Mouse (Mus musculus) spleen, postnatal 36 days (tissue): Measurements from ENCODE around the gene Palld.

ENCODE experiments used
- DNase-seq, 2 experiments: peaks; one replicate each; pipeline ENCODE4 v3.0.0; 2022; ENCODE audit warnings: low spot score in 2 of 2, mixed read lengths in 1 of 2

Gene Palld

GRCm38 (mm10) chr8:61730669-61731068, 171.8 kb downstream of the Palld start:
- DNase-seq = no peak

DNA sequence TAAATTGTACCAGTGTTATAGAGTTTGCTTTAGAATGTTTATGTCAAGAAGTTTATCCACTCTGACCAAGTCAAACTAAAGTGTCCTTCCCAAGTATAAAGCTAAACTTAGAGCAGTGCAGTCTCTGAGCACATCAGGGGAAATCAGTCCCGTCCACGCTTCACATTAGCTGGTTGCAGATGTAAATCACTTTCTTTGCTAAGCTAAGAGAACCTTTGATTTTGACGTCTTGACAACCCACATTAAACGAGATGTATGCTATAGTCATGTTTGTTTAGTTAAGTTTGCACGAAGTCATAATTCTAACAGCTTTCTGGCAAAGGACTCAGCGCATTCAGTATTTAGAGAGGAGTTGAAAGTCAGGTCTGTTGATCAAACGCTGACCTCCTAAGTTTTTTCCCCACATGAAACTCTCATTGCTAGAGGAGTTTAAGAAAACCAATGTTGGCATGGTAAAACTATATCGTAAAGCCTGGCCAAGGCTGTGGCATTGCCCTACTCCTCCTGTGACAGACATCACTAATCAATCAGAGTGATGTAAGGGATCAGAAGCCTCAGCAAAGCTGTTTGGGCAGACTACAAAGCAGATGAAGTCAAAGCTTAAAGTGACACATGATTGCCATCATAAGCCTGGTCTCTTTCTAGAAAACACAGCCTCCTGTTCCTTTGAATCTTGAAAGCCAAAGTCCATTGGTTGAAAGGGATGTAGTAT, 177.0 kb downstream of the Palld start:
- no peak for DNase-seq

- no peak for DNase-seq
Observed at GRCm38 (mm10) chr8:61722226-61722625, 180.3 kb downstream of the Palld start.

DNA sequence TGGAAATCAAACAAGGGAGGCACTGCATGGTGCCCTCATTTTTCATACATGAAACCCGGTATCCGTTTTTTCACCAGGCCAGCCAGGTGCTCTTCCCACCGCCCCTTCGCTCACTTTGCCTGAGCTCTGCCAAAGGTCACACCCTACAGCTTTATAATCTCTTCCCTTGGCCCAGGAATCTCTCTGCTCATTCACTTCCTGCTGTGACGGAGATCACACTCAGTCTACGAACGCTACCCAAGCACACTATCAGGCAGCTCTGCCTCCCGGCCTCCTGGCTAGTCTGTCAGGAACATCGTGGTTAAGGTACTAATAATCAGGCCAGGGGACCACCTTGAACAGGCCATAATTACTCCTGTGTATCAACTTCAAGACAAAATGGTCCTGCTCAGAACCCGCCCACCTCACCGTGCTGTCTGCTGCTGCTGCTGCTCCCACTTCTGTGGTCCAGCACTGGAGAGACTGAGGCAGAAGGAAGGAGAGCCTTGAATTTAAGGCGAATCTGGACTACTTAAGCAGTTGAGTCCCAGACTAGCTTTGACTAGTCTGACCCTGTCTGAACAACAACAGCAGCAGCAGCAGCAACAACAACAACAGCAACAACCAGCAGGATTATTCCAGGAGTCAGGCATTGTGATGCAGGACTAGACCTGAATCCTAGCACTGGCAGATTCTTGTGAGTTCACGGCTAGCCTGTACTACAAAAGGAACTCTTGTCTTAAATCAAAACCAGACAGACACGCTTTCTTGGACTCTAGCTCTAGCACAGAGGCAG, 187.0 kb downstream of the Palld start:
- DNase-seq = no peak

DNA sequence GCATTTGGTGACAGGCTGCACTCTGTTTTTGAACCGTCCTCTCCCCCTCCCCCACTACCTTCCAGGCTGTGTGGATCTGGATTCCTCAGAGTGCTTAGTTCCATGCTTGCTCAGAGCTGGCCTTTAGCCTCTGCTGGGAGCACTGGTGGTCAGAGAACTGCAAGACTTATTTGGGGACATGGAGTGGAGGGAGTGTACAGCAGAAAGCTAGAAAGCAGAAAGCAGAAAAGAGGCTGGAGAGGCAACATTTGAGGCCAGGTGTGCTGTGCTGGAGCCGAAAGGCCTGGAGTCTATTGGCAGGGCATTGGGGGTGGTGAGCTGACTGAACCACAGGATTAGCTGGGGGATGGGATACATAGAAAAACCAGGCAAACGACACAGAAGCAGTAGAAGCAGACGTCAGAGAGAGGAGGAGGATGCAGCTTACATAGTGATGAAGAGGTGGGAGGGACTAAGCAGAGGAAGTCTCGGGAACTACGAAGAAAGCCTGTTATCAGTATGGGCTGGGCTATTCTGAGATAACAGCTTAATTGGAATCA, 188.1 kb downstream of the Palld start:
- no peak for DNase-seq

GRCm38 (mm10) chr8:61713195-61713990, 189.1 kb downstream of the Palld start:
- no peak for DNase-seq

GRCm38 (mm10) chr8:61712426-61712825, 190.1 kb downstream of the Palld start:
- no peak for DNase-seq

- DNase-seq = no peak
Observed at GRCm38 (mm10) chr8:61708586-61709305, 193.7 kb downstream of the Palld start.

DNA sequence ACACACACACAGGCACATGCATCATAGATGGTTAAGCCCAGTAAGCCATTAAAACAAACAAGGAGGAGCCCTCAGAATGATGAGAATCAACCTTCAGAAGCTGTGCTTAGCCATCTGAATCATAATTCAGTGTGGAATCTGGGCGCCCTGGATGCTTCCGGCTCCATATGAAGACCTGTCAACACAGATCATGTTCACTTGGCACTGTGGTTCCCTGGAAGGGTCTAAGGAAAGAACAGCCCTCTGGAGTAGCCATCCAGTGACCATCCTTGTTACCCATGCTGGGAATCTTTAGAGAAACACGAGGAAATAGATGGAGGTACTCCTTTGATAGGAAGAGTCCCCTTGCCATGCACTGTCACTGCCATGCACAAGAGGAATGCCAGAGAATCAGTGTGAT, 197.0 kb downstream of the Palld start:
- no peak for DNase-seq

- DNase-seq = no peak
Observed at GRCm38 (mm10) chr8:61702122-61702521, 200.4 kb downstream of the Palld start.

- DNase-seq = no peak
Observed at GRCm38 (mm10) chr8:61700932-61701681, 201.4 kb downstream of the Palld start.

- no peak for DNase-seq
Observed at GRCm38 (mm10) chr8:61700298-61700697, 202.2 kb downstream of the Palld start.

- DNase-seq = no peak
Observed at GRCm38 (mm10) chr8:61698959-61699358, 203.5 kb downstream of the Palld start.

GRCm38 (mm10) chr8:61697728-61698385, 204.6 kb downstream of the Palld start:
- DNase-seq = no peak

DNA sequence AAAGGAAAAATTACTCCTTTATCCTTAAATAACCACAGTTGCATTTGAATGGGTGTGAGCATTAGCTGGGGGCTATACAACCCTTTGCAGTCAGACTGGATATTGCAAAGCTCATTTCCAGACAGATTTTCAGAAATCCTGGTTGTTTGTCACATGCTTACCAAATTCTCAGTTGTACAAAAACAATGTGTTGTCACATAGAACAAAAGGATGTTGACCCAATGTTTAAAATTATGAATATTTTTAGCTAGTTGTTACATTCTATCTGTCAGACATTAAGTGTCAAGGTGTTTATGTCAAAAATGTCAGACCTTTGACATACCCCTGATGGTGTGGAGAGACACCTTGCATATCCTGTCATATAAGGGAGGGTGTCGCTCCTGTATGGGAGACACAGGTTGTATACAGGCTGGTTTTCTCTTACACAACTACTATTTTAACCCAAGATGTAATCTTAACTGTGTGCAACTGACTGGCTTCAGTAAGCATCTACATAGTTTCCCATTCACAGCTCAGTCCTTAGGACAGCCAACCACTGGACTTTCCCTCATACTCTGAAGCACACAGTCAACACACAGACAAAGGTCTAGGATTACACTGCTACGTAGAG, 205.5 kb downstream of the Palld start:
- no peak for DNase-seq

GRCm38 (mm10) chr8:61695416-61695815, 207.1 kb downstream of the Palld start:
- no peak for DNase-seq

GRCm38 (mm10) chr8:61692866-61693265, 209.6 kb downstream of the Palld start:
- no peak for DNase-seq

GRCm38 (mm10) chr8:61692129-61692528, 210.4 kb downstream of the Palld start:
- no peak for DNase-seq

GRCm38 (mm10) chr8:61691391-61691790, 211.1 kb downstream of the Palld start:
- DNase-seq = no peak

DNA sequence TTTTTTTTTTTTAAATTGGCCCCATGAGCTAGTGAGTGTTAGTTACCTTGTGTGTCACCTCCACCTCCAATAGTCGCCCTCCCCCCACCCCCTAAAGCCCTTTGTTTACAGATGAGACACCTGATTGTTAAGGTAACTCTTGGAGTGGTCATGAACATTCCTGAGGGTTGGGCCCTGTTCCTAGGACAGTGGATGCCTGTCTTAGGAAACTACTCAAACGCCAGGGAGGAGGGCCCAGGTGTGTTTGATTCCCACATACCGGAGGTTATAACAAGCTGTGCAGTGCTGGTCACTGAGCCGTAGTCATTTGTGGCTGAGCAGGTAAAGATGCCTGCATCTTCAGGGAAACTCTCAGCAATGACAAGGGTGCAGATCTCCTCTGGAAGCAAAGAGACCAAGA, 215.4 kb downstream of the Palld start:
- no peak for DNase-seq
